Mouse (Mus musculus) heart, postnatal 36 days (tissue): ENCODE data around the gene Ifna11. TPM values are rescaled to one million over a fixed set of nuclear protein-coding genes. Genes with fewer than 3 reads are reported as not detected.
"Not testable (repeated sequence)": the region's sequence is repeated elsewhere in the genome, so short reads cannot be mapped to it uniquely, and the experiment has no call there.

ENCODE experiments used
- DNase-seq, 2 experiments: peaks; one replicate each; pipeline ENCODE4 v3.0.0; 2021 to 2022
- intact Hi-C: fragments of 180-260 bp; cut with DNase I; formaldehyde crosslinking; loops from one replicate; pipeline ENCODE4 v1.15.1; 2025
- total RNA-seq, 2 experiments: library from RNA; stranded (reverse); gene quantifications; 2 replicates each; pipeline ENCODE4 v1.2.3; 2021

Ifna11 gene
- not detected for total RNA-seq

DNA sequence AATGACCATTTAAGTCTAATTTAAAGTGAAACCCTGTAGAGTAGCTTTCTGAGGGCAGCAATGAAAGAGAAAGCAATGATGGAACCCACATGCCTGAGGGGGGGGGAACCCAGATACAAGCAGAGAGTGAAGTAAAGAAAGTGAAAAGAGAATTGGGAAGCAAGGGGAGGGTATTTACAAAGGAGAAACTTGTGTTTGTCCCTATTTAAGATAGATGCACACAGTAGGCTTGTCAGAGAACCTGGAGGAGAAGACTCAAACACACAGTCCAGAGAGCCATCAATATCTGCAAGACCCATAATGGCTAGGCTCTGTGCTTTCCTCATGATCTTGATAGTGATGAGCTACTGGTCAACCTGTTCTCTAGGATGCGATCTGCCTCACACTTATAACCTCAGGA is at the start of gene Ifna11:
Gene Ifna11 (plus strand): TSS at position 301 of the 400 bp plus-strand sequence.
- DNase-seq, result no peak
- intact Hi-C loops, result loop anchor here (5.0 kb wide), 1 partner anchor 137 kb away; the partner anchor contains the start of gene Ifna2

DNA sequence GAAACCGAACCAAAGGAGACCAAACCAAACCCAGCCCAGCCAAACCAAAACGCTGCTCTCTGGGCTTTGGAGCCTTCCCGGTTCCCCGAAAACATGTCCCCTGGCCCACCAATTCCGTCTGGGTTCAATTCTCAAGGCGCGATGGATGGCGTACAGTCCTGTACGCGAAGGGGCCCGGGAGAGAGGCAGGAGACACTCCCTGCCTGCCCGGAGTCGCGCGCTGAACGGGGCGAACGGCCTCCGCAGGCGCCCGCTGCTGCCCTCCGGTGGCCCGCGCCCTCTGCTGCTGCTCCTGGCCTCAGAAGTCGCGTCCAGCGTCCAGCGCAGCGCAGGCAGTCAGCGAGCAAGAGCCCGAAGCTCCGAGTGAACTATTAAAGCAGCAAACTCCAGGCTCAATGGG is 46.2 kb upstream of the Ifna11 start, which contains the start of gene Gm13290:
Gene Gm13290 (plus strand): TSS at position 301 of the 400 bp plus-strand sequence.
- DNase-seq, intact Hi-C loops: not testable (repeated sequence)

DNA sequence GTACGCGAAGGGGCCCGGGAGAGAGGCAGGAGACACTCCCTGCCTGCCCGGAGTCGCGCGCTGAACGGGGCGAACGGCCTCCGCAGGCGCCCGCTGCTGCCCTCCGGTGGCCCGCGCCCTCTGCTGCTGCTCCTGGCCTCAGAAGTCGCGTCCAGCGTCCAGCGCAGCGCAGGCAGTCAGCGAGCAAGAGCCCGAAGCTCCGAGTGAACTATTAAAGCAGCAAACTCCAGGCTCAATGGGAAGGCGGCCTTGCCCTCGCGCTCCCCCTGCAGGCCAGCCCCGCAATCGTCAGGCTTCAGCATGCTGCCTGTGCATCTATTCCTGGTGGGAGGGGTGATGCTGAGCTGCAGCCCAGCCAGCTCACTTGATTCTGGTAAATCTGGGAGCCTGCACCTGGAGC is 43.1 kb upstream of the Ifna11 start, which contains the start of gene Gm13289:
Gene Gm13289 (plus strand): TSS at position 301 of the 400 bp plus-strand sequence.
- DNase-seq, intact Hi-C loops: not testable (repeated sequence)

DNA sequence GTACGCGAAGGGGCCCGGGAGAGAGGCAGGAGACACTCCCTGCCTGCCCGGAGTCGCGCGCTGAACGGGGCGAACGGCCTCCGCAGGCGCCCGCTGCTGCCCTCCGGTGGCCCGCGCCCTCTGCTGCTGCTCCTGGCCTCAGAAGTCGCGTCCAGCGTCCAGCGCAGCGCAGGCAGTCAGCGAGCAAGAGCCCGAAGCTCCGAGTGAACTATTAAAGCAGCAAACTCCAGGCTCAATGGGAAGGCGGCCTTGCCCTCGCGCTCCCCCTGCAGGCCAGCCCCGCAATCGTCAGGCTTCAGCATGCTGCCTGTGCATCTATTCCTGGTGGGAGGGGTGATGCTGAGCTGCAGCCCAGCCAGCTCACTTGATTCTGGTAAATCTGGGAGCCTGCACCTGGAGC is 40.2 kb upstream of the Ifna11 start, which contains the start of gene Gm13272:
Gene Gm13272 (plus strand): TSS at position 301 of the 400 bp plus-strand sequence.
- intact Hi-C loops, DNase-seq: not testable (repeated sequence)

DNA sequence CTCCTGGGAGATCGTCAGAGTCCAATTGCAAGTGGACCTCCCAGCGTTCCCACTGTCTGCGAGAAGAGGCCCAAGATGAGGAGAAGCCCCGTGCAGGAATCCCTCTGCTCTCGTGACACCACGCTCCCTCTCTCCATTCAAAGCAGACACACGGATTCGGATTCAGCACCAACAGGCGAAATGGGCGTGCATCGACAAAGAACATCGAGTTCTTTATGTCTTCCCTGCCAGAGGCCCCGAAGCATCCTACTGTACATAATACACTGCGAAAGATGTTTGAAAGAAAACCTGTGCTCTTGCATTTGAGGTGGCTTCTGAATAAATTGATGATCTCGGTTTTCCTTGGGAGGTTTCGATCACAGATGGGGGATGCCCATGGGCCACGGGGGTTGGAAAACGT is 39.4 kb upstream of the Ifna11 start:
- DNase-seq, intact Hi-C loops: not testable (repeated sequence)

DNA sequence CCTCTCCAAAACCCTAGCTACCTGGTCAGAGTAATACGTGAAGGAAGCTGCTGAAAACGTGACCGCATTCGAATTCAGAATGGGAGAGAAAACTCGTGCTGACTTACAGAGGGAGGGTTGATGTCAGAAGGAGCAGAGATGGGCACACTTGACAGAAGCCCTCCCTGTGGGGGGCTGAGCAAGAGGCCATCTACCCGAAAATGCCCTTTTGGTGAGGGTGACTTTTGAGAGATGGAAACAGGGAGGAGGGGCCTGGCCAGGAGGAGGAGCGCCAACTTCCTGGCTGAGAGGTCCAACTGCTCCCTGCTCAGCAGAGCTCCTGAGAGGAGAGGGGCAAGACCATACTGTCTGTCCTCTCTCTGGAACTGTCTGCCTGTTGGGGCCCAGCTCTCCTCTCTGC is 37.9 kb upstream of the Ifna11 start, which contains the start of gene Ifnz:
Gene Ifnz (plus strand): TSS at position 301 of the 400 bp plus-strand sequence.
- DNase-seq, intact Hi-C loops: not testable (repeated sequence)

DNA sequence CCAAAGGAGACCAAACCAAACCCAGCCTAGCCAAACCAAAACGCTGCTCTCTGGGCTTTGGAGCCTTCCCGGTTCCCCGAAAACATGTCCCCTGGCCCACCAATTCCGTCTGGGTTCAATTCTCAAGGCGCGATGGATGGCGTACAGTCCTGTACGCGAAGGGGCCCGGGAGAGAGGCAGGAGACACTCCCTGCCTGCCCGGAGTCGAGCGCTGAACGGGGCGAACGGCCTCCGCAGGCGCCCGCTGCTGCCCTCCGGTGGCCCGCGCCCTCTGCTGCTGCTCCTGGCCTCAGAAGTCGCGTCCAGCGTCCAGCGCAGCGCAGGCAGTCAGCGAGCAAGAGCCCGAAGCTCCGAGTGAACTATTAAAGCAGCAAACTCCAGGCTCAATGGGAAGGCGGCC is 37.4 kb upstream of the Ifna11 start:
- intact Hi-C loops, DNase-seq: not testable (repeated sequence)

DNA sequence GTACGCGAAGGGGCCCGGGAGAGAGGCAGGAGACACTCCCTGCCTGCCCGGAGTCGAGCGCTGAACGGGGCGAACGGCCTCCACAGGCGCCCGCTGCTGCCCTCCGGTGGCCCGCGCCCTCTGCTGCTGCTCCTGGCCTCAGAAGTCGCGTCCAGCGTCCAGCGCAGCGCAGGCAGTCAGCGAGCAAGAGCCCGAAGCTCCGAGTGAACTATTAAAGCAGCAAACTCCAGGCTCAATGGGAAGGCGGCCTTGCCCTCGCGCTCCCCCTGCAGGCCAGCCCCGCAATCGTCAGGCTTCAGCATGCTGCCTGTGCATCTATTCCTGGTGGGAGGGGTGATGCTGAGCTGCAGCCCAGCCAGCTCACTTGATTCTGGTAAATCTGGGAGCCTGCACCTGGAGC is 34.4 kb upstream of the Ifna11 start, which contains the start of gene Gm13276:
Gene Gm13276 (plus strand): TSS at position 301 of the 400 bp plus-strand sequence.
- DNase-seq, intact Hi-C loops: not testable (repeated sequence)

DNA sequence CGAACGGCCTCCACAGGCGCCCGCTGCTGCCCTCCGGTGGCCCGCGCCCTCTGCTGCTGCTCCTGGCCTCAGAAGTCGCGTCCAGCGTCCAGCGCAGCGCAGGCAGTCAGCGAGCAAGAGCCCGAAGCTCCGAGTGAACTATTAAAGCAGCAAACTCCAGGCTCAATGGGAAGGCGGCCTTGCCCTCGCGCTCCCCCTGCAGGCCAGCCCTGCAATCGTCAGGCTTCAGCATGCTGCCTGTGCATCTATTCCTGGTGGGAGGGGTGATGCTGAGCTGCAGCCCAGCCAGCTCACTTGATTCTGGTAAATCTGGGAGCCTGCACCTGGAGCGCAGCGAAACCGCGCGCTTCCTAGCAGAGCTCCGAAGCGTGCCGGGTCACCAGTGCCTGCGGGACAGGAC is 31.4 kb upstream of the Ifna11 start, which contains the start of gene Gm13277:
Gene Gm13277 (plus strand): TSS at position 231 of the 400 bp plus-strand sequence.
- intact Hi-C loops, result not testable (repeated sequence)
- DNase-seq, result peak; percentile 56 to 63

DNA sequence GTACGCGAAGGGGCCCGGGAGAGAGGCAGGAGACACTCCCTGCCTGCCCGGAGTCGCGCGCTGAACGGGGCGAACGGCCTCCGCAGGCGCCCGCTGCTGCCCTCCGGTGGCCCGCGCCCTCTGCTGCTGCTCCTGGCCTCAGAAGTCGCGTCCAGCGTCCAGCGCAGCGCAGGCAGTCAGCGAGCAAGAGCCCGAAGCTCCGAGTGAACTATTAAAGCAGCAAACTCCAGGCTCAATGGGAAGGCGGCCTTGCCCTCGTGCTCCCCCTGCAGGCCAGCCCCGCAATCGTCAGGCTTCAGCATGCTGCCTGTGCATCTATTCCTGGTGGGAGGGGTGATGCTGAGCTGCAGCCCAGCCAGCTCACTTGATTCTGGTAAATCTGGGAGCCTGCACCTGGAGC is 28.5 kb upstream of the Ifna11 start, which contains the start of gene Gm13278:
Gene Gm13278 (plus strand): TSS at position 301 of the 400 bp plus-strand sequence.
- intact Hi-C loops, DNase-seq: not testable (repeated sequence)

DNA sequence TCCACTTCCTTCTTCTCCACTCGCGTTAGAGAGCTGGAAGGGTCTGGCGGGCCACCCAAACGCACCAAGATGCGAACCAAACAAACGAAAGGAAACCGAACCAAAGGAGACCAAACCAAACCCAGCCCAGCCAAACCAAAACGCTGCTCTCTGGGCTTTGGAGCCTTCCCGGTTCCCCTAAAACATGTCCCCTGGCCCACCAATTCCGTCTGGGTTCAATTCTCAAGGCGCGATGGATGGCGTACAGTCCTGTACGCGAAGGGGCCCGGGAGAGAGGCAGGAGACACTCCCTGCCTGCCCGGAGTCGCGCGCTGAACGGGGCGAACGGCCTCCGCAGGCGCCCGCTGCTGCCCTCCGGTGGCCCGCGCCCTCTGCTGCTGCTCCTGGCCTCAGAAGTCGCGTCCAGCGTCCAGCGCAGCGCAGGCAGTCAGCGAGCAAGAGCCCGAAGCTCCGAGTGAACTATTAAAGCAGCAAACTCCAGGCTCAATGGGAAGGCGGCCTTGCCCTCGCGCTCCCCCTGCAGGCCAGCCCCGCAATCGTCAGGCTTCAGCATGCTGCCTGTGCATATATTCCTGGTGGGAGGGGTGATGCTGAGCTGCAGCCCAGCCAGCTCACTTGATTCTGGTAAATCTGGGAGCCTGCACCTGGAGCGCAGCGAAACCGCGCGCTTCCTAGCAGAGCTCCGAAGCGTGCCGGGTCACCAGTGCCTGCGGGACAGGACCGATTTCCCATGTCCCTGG is 25.7 kb upstream of the Ifna11 start, which contains the start of gene Gm13275:
Gene Gm13275 (plus strand): TSS at position 552 of the 740 bp plus-strand sequence.
- DNase-seq, result peak; percentile 67 to 87
- intact Hi-C loops, result not testable (repeated sequence)

DNA sequence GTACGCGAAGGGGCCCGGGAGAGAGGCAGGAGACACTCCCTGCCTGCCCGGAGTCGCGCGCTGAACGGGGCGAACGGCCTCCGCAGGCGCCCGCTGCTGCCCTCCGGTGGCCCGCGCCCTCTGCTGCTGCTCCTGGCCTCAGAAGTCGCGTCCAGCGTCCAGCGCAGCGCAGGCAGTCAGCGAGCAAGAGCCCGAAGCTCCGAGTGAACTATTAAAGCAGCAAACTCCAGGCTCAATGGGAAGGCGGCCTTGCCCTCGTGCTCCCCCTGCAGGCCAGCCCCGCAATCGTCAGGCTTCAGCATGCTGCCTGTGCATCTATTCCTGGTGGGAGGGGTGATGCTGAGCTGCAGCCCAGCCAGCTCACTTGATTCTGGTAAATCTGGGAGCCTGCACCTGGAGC is 22.7 kb upstream of the Ifna11 start, which contains the start of gene Gm13279:
Gene Gm13279 (plus strand): TSS at position 301 of the 400 bp plus-strand sequence.
- DNase-seq, intact Hi-C loops: not testable (repeated sequence)

DNA sequence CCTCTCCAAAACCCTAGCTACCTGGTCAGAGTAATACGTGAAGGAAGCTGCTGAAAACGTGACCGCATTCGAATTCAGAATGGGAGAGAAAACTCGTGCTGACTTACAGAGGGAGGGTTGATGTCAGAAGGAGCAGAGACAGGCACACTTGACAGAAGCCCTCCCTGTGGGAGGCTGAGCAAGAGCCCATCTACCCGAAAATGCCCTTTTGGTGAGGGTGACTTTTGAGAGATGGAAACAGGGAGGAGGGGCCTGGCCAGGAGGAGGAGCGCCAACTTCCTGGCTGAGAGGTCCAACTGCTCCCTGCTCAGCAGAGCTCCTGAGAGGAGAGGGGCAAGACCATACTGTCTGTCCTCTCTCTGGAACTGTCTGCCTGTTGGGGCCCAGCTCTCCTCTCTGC is 20.4 kb upstream of the Ifna11 start, which contains the start of gene Gm13285:
Gene Gm13285 (plus strand): TSS at position 301 of the 400 bp plus-strand sequence.
- intact Hi-C loops, DNase-seq: not testable (repeated sequence)

DNA sequence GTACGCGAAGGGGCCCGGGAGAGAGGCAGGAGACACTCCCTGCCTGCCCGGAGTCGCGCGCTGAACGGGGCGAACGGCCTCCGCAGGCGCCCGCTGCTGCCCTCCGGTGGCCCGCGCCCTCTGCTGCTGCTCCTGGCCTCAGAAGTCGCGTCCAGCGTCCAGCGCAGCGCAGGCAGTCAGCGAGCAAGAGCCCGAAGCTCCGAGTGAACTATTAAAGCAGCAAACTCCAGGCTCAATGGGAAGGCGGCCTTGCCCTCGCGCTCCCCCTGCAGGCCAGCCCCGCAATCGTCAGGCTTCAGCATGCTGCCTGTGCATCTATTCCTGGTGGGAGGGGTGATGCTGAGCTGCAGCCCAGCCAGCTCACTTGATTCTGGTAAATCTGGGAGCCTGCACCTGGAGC is 16.8 kb upstream of the Ifna11 start, which contains the start of gene Gm13287:
Gene Gm13287 (plus strand): TSS at position 301 of the 400 bp plus-strand sequence.
- intact Hi-C loops, DNase-seq: not testable (repeated sequence)

DNA sequence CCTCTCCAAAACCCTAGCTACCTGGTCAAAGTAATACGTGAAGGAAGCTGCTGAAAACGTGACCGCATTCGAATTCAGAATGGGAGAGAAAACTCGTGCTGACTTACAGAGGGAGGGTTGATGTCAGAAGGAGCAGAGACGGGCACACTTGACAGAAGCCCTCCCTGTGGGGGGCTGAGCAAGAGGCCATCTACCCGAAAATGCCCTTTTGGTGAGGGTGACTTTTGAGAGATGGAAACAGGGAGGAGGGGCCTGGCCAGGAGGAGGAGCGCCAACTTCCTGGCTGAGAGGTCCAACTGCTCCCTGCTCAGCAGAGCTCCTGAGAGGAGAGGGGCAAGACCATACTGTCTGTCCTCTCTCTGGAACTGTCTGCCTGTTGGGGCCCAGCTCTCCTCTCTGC is 14.5 kb upstream of the Ifna11 start, which contains the start of gene Gm13288:
Gene Gm13288 (plus strand): TSS at position 301 of the 400 bp plus-strand sequence.
- intact Hi-C loops, result not testable (repeated sequence)

DNA sequence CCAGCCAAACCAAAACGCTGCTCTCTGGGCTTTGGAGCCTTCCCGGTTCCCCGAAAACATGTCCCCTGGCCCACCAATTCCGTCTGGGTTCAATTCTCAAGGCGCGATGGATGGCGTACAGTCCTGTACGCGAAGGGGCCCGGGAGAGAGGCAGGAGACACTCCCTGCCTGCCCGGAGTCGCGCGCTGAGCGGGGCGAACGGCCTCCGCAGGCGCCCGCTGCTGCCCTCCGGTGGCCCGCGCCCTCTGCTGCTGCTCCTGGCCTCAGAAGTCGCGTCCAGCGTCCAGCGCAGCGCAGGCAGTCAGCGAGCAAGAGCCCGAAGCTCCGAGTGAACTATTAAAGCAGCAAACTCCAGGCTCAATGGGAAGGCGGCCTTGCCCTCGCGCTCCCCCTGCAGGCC is 14.0 kb upstream of the Ifna11 start:
- intact Hi-C loops, result not testable (repeated sequence)
- DNase-seq, result peak; percentile 23 to 29

More for the DNA sequence above, 14.5 kb upstream of the Ifna11 start, which contains the start of gene Gm13288:
- DNase-seq, result not testable (repeated sequence)

DNA sequence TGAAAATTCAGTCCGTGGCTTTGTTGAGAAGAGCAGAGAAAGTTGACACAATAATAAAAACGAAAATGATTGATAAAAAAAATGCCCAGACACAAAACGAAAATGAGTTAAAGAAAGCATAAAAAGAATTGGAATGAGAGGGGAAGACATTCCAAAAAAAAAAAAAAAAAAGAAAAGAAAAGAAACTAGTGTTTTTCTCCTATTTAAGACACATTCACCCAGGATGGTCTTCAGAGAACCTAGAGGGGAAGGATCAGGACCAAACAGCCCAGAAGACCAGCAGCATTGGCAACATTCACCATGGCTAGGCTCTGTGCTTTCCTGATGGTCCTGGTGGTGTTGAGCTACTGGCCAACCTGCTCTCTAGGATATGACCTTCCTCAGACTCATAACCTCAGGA is 3.8 kb upstream of the Ifna11 start, which contains the start of gene Ifna7:
Gene Ifna7 (plus strand): TSS at position 301 of the 400 bp plus-strand sequence.
- DNase-seq, result no peak
- intact Hi-C loops, result no loop called here

DNA sequence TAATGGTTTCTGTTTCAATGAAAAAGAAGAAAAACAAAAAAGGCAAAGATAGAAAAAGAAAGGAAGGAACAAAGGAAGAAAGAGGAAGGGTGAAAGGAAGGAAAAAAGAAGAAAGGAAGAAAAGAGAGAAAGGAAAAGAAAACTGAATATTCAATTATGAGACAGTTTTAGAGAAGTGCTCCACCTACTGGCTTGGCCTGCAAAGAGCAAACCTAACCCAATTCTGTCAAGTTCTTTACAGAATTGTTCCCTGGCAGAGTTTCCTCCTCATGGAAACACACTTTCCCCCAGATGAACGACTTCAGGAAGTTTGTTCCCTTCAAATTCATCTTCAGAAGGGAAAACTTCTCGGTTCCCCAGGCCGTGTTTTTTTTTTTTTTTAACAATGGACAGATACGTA is 3.2 kb downstream of the Ifna11 start:
- intact Hi-C loops, result loop anchor here (5.0 kb wide), 1 partner anchor 141 kb away; the partner anchor contains the start of gene Ifna2
- no peak for DNase-seq

DNA sequence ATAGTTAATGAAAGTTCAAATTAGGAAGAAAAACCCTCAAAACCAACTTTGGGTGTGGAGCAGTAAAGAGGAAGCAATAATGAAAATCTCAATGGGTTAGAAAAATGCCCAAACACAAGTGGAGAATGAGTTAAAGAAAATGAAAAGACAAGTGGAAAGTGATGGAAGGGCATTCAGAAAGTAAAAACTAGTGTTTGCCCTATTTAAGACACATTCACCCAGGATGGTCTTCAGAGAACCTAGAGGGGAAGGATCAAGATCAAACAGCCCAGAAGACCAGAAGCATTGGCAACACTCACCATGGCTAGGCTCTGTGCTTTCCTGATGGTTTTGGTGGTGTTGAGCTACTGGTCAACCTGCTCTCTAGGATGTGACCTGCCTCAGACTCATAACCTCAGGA is 7.4 kb downstream of the Ifna11 start, which contains the start of gene Ifna6:
Gene Ifna6 (plus strand): TSS at position 301 of the 400 bp plus-strand sequence.
- DNase-seq, intact Hi-C loops: not testable (repeated sequence)

DNA sequence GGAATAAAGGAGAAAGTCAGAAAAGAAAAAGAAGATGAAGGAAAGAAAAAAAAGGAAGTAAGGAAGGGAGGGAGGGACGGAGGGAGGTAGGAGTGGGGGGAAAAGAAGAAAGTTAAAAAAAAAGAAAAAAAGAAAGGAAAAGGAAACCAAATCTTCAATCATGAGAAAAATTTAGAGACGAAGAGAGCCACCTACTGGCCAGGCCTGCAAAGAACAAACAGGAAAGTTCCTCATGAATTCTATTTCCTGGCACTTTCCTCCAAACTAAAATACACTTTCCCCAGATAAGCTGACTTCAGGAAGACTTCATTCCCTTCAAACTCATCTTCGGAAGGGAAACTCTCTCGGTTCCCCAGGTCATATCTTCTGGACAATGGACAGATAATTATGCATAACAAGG is 10.8 kb downstream of the Ifna11 start:
- DNase-seq, result peak; percentile 3 to 14

More for the DNA sequence above, 10.8 kb downstream of the Ifna11 start:
- intact Hi-C loops, result no loop called here
